Mouse (Mus musculus) midbrain, embryonic 15.5 days (tissue): ENCODE data around the gene Tvp23a. TPM values are rescaled to one million over a fixed set of nuclear protein-coding genes. Genes with fewer than 3 reads are reported as not detected.

Source experiments
- ATAC-seq: fragments of 200-750 bp; cut with Nextera tagmentation; replicated peaks from 2 replicates; pipeline ENCODE4 v1.8.0; 2017; ENCODE audit warnings: moderate TSS enrichment
- H3K27ac ChIP-seq: fragments of 300-500 bp; sonication (generic); 2 replicates; pipeline ENCODE4 v1.5.1; 2015; ENCODE audit warnings: mild to moderate bottlenecking, inconsistent platforms
- H3K27me3 ChIP-seq: fragments of 300-500 bp; sonication (generic); replicated peaks from 2 replicates; pipeline ENCODE4 v1.6.1; 2015; ENCODE audit warnings: inconsistent platforms
- H3K36me3 ChIP-seq: fragments of 300-500 bp; sonication (generic); replicated peaks from 2 replicates; pipeline ENCODE4 v1.6.1; 2015; ENCODE audit warnings: inconsistent platforms
- H3K4me1 ChIP-seq: fragments of 300-500 bp; sonication (generic); 2 replicates; pipeline ENCODE4 v1.6.1; 2015; ENCODE audit warnings: inconsistent platforms
- H3K4me2 ChIP-seq: fragments of 300-500 bp; sonication (generic); 2 replicates; pipeline ENCODE4 v1.6.1; 2015; ENCODE audit warnings: inconsistent platforms, mild to moderate bottlenecking, moderate library complexity
- H3K4me3 ChIP-seq: fragments of 300-500 bp; sonication (generic); 2 replicates; pipeline ENCODE4 v1.5.1; 2015; ENCODE audit warnings: mild to moderate bottlenecking, inconsistent platforms
- H3K9ac ChIP-seq: fragments of 300-500 bp; sonication (generic); 2 replicates; pipeline ENCODE4 v1.6.1; 2015; ENCODE audit warnings: mild to moderate bottlenecking, inconsistent platforms
- H3K9me3 ChIP-seq: fragments of 300-500 bp; sonication (generic); 2 replicates; pipeline ENCODE4 v1.6.1; 2016; ENCODE audit warnings: inconsistent platforms
- WGBS: fragments of 180-500 bp; shearing (Covaris S2); methylation state at CpG from one replicate; pipeline ENCODE4 v1.1.7; 2015; ENCODE audit warnings: mixed read lengths; 5-methylcytosine and 5-hydroxymethylcytosine counted together
- polyA plus RNA-seq: library from polyadenylated mRNA; unstranded; fragments of >200 nt; fragmentation: Nextera tagmentation; extraction: Ambion mirVana; gene quantifications from 2 replicates; pipeline ENCODE4 v1.2.1, GENCODE M21; 2015

The Tvp23a gene
- polyA plus RNA-seq, 1 experiment from 2014 or later: 54.7 TPM

GRCm38 (mm10) chr16:10475919-10476318 lies 28.8 kb upstream of the Tvp23a start:
- 71% methylated on average over 2 of the region's 2 CpGs for WGBS
- Histone ChIP-seq H3K9ac (no peak overlapping the region), H3K4me2 (no peak overlapping the region), H3K27me3 (no peaks in the 10 kb centered on the region), H3K4me1 (no peaks in the 10 kb centered on the region), H3K36me3 (no peaks in the 10 kb centered on the region), H3K4me3 (no peak overlapping the region), H3K9me3 (no peaks in the 10 kb centered on the region), H3K27ac (no peak overlapping the region)
- ATAC-seq: no peak

DNA sequence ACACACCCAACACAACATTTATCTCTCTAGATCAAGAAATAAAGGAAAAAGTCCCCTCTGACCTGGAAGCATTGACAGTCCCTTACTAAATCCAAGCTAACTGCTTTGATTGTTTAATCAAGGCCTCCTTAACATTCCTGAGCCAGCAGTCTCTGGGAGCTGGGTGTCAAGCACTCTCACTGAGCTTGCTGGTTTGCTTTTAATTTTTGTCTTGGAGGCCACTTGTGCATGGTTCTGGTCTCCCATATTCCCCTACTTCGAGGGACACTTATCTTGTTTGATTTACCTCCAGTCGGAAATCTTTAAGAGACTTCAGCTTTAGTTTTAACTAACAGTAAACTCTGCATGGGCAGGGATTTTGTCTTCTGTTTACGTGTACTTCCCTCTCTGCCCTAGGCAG lies 27.8 kb upstream of the Tvp23a start:
- Histone ChIP-seq H3K36me3 (no peaks in the 10 kb centered on the region), H3K4me3 (no peak overlapping the region), H3K4me2 (no peak overlapping the region), H3K9me3 (no peaks in the 10 kb centered on the region), H3K4me1 (no peaks in the 10 kb centered on the region), H3K27me3 (no peaks in the 10 kb centered on the region), H3K27ac (no peak overlapping the region), H3K9ac (no peak overlapping the region)
- WGBS: 71% methylated on average over 3 of the region's 3 CpGs
- no peak for ATAC-seq

- no peak overlapping the region for H3K4me3 ChIP-seq
- no peaks in the 10 kb centered on the region for H3K4me1 ChIP-seq
- H3K36me3 ChIP-seq: no peaks in the 10 kb centered on the region
- WGBS: 94% methylated on average over 3 of the region's 3 CpGs
- ATAC-seq: no peak
- no peak overlapping the region for H3K9ac ChIP-seq
- H3K27me3 ChIP-seq: no peaks in the 10 kb centered on the region
- H3K4me2 ChIP-seq: no peak overlapping the region
- H3K27ac ChIP-seq: no peak overlapping the region
- no peaks in the 10 kb centered on the region for H3K9me3 ChIP-seq
These were observed 24.8 kb upstream of the Tvp23a start for GRCm38 (mm10) chr16:10471950-10472349.

DNA sequence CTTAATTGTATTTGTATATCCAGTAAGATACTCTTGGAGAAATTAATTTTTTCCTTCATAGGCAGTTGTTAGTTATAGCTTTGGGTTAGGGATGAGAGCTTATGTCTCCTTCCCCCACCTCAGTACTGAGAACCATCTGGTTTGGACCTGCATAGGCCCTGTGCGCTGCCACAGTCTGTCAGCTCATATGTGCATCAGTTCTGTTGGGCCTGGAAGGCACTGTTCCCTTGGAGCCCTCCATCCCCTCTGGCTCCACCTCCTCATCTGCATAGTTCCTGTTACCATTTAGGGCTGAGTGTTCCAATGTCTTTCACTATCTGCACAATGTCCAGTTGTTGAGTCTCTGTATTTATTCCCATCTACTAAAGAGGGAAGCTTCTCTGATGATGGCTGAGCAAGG lies 21.0 kb upstream of the Tvp23a start:
- no peak overlapping the region for H3K4me3 ChIP-seq
- H3K4me1 ChIP-seq: no peaks in the 10 kb centered on the region
- no peak overlapping the region for H3K27ac ChIP-seq

DNA sequence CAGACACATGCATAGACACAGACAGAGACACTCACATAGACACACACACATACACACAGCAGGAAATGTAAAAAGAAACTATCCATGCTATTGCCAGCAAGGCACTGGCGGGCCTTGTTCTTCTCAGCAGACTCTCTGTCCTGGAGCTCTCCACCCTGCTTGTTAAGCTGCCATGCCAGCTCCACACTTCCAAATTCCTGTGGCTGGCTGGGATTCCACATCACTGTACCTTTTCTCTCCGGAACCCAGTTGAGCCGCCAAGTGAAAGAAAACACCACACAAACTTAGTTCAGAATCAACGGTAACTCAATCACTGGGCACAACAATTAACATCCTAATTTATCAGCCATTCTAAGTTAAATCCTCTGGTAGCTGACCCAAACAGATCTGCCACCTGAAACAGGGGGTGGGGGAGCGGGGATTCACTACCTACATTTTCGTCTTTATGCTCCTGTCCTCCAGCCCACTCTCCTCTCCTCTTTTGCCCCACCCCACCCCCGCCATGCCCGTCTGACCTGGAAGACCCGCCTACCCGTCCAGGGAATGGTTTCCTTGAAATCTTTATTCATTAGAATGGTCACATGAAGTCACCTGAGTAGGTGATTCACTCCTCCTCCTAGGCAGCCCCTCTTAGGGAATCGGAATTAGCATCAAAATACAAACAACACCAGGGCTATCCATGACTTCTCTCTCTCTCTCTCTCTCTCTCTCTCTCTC lies 20.4 kb upstream of the Tvp23a start:
- Histone ChIP-seq H3K4me1 (no peaks in the 10 kb centered on the region), H3K27me3 (no peaks in the 10 kb centered on the region), H3K27ac (no peak overlapping the region), H3K36me3 (no peaks in the 10 kb centered on the region), H3K9me3 (no peaks in the 10 kb centered on the region), H3K4me2 (no peak overlapping the region), H3K4me3 (no peak overlapping the region), H3K9ac (no peak overlapping the region)
- 42% methylated on average over 11 of the region's 11 CpGs for WGBS
- ATAC-seq: no peak

More for the DNA sequence above, 21.0 kb upstream of the Tvp23a start:
- no peaks in the 10 kb centered on the region for H3K27me3 ChIP-seq
- H3K4me2 ChIP-seq: no peak overlapping the region
- ATAC-seq: no peak
- H3K36me3 ChIP-seq: no peaks in the 10 kb centered on the region
- H3K9me3 ChIP-seq: no peaks in the 10 kb centered on the region
- WGBS: 55% methylated on average over 1 of the region's 1 CpGs
- H3K9ac ChIP-seq: no peak overlapping the region

GRCm38 (mm10) chr16:10465011-10465681 lies 18.0 kb upstream of the Tvp23a start:
- H3K27me3 ChIP-seq: no peaks in the 10 kb centered on the region
- 31% methylated on average over 4 of the region's 4 CpGs for whole genome bisulfite sequencing

GRCm38 (mm10) chr16:10461178-10461577 lies 14.0 kb upstream of the Tvp23a start:
- no peaks in the 10 kb centered on the region for H3K9me3 ChIP-seq
- H3K27me3 ChIP-seq: no peaks in the 10 kb centered on the region
- H3K36me3 ChIP-seq: no peaks in the 10 kb centered on the region
- H3K4me2 ChIP-seq: no peak overlapping the region
- H3K9ac ChIP-seq: no peak overlapping the region
- ATAC-seq: no peak
- no peak overlapping the region for H3K4me3 ChIP-seq
- WGBS: 95% methylated on average over 2 of the region's 2 CpGs
- no peak overlapping the region for H3K27ac ChIP-seq
- no peaks in the 10 kb centered on the region for H3K4me1 ChIP-seq

More at GRCm38 (mm10) chr16:10465011-10465681, 18.0 kb upstream of the Tvp23a start:
- Histone ChIP-seq H3K36me3 (no peaks in the 10 kb centered on the region), H3K4me3 (no peak overlapping the region), H3K9me3 (no peaks in the 10 kb centered on the region), H3K9ac (no peak overlapping the region), H3K4me2 (no peak overlapping the region), H3K4me1 (no peaks in the 10 kb centered on the region), H3K27ac (no peak overlapping the region)
- ATAC-seq: no peak

DNA sequence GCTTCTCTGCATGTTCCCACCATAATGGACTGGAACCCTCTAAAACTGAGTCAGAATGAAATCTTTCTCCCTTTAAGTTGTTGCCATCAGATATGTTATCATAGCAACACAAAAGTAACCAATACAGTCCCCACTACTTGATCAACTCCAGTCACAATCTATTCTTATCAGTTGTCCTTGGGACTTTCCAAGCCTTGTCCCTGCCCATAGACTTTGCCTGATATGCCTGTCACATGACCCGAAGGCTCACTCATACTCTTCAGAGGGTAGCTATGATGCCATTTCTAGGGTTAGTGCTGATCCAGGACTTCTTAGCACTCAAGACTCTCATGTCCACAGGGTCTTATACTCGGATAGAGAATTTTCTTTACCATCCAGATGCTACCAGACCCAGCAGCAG lies 13.0 kb upstream of the Tvp23a start:
- Histone ChIP-seq H3K9ac (no peak overlapping the region), H3K9me3 (no peaks in the 10 kb centered on the region), H3K27me3 (no peaks in the 10 kb centered on the region), H3K36me3 (no peaks in the 10 kb centered on the region), H3K4me3 (no peak overlapping the region), H3K4me1 (no peaks in the 10 kb centered on the region), H3K4me2 (no peak overlapping the region), H3K27ac (no peak overlapping the region)
- 72% methylated on average over 2 of the region's 2 CpGs for WGBS
- no peak for ATAC-seq

- Histone ChIP-seq H3K9me3 (no peaks in the 10 kb centered on the region), H3K4me1 (no peaks in the 10 kb centered on the region), H3K4me3 (no peak overlapping the region), H3K4me2 (no peak overlapping the region), H3K27ac (no peak overlapping the region), H3K36me3 (no peaks in the 10 kb centered on the region), H3K27me3 (no peaks in the 10 kb centered on the region), H3K9ac (no peak overlapping the region)
- 70% methylated on average over 3 of the region's 3 CpGs for WGBS
- no peak for ATAC-seq
These were observed 7.4 kb upstream of the Tvp23a start for GRCm38 (mm10) chr16:10454583-10454974.

DNA sequence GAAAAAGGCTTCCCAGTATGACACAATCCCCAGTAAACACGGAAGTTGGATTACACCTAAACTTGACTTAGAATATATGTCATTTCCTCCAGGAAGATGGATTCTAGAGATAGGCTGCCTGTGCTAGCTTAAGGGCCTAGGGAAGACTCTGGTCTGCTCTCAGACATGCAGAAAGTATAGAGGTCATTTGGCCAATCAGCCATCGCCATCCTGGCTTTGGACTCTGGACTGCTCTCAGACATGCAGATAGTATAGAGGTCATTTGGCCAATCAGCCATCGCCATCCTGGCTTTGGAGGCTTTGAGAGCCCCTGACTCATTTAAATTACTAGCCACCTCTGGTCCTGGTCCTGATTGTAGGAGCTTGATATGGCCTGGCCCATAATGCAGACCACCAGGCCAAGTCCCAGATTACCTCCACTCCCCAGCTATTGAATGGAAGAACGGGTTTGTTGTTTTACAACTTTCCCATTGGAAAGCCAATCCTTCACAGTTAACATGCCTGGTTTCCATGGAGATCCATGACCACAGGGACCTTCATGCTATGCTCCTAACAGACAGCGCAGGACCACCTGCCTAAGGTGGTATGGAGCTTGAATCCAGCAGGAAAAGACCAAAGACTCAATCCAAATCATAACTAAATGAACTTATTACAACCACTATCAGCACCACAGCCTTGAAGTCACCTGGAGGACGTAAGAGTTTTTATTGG lies 6.9 kb upstream of the Tvp23a start:
- no peak overlapping the region for H3K9ac ChIP-seq
- ATAC-seq: no peak

GRCm38 (mm10) chr16:10452445-10452896 lies 5.3 kb upstream of the Tvp23a start:
- no peak overlapping the region for H3K27ac ChIP-seq
- 66% methylated on average over 8 of the region's 8 CpGs for WGBS
- peaks cover 6% of the 10 kb centered on the region for H3K4me1 ChIP-seq
- no peak overlapping the region for H3K9ac ChIP-seq
- no peaks in the 10 kb centered on the region for H3K36me3 ChIP-seq
- H3K9me3 ChIP-seq: no peaks in the 10 kb centered on the region
- ATAC-seq: peak; percentile 65
- H3K27me3 ChIP-seq: no peaks in the 10 kb centered on the region
- H3K4me2 ChIP-seq: no peak overlapping the region
- H3K4me3 ChIP-seq: no peak overlapping the region

More for the DNA sequence above, 6.9 kb upstream of the Tvp23a start:
- Histone ChIP-seq H3K9me3 (no peaks in the 10 kb centered on the region), H3K4me2 (no peak overlapping the region), H3K27me3 (no peaks in the 10 kb centered on the region), H3K27ac (no peak overlapping the region), H3K36me3 (no peaks in the 10 kb centered on the region), H3K4me3 (no peak overlapping the region), H3K4me1 (no peaks in the 10 kb centered on the region)
- WGBS: 84% methylated on average over 6 of the region's 6 CpGs

- H3K27me3 ChIP-seq: no peaks in the 10 kb centered on the region
- H3K9me3 ChIP-seq: no peaks in the 10 kb centered on the region
- 85% methylated on average over 2 of the region's 2 CpGs for WGBS
- no peak overlapping the region for H3K4me2 ChIP-seq
- H3K27ac ChIP-seq: no peak overlapping the region
- no peak overlapping the region for H3K4me3 ChIP-seq
- peaks cover 7% of the 10 kb centered on the region for H3K4me1 ChIP-seq
- H3K36me3 ChIP-seq: no peaks in the 10 kb centered on the region
- no peak overlapping the region for H3K9ac ChIP-seq
- no peak for ATAC-seq
These were observed 4.7 kb upstream of the Tvp23a start for GRCm38 (mm10) chr16:10451906-10452305.
